Mouse (Mus musculus): ENCODE measurements around the gene Sorbs1.

DNA sequence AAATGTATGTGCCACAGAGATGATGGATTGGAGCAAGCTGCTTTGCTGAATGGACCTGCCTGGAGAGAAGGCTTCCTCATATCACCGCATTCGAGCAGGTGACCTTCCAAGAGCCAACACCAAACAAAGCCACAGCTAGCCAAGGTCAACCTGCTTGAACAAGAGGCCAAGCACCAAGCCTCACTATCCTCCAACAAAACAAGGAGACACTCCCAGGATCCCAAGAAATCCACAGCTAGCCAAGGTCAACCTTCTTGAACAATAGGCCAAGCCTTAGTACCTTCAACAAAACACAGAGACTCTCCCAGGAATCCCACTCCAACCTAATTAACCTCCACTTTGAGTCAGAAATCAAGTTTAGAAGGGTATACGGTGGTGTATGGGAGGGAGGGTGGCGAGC is 59.5 kb downstream of the Sorbs1 start:
- no peak for TF ChIP-seq CTCF (IDR thresholded peaks at IDR 0.05; ENCODE audit: low read depth, low read length)
- no peak for TF ChIP-seq POLR2A (IDR thresholded peaks at IDR 0.05; ENCODE audit: borderline replicate concordance, low read depth, low read length)

All from bone marrow macrophage, adult 2 months (primary cell).